Mouse (Mus musculus): ENCODE data around the gene Eno1. TPM values are rescaled to one million over a fixed set of nuclear protein-coding genes. Genes with fewer than 3 reads are reported as not detected.

The Eno1 gene
- total and polyA plus RNA-seq, 3 experiments, result 254 to 5,492 (median 737) TPM

- TF ChIP-seq ETS1 (IDR thresholded peaks at IDR 0.05; ENCODE audit: low read depth, low read length) (no peak), MYC (IDR thresholded peaks at IDR 0.05; ENCODE audit: low read depth, low read length) (no peak), CHD1 (IDR thresholded peaks at IDR 0.05; ENCODE audit: low read depth, low read length) (no peak), GATA1 (IDR thresholded peaks at IDR 0.05; ENCODE audit: low read depth, low read length) (no peak), EP300 (IDR thresholded peaks at IDR 0.05; ENCODE audit: low read depth in 1 of 2, low read length in 2 of 2) (no peak), NELFE (IDR thresholded peaks at IDR 0.05; ENCODE audit: low read depth, low read length) (peak; percentile 21; the same call in 1 of the 2 replicates), CHD2 (IDR thresholded peaks at IDR 0.05; ENCODE audit: low read length) (no peak), POLR2A (IDR thresholded peaks at IDR 0.05; ENCODE audit: control insufficient read depth in 1 of 2, insufficient read depth in 1 of 2, low read depth in 1 of 2, low read length in 2 of 2, poor library complexity in 1 of 2) (no peak), ELF1 (IDR thresholded peaks at IDR 0.05; ENCODE audit: low read depth, low read length) (no peak), KAT2A (conservative IDR thresholded peaks at IDR 0.05; ENCODE audit: low read depth, low read length) (no peak), TAL1 (IDR thresholded peaks at IDR 0.05; ENCODE audit: low read length) (no peak), MYB (IDR thresholded peaks at IDR 0.05; ENCODE audit: low read depth, low read length) (no peak), E2F4 (IDR thresholded peaks at IDR 0.05; ENCODE audit: borderline replicate concordance, low read depth, low read length) (0 out of 2 replicates have a peak, but pooled peaks have one; percentile 35), BHLHE40 (IDR thresholded peaks at IDR 0.05; ENCODE audit: borderline replicate concordance, low read depth, low read length) (no peak), ZNF384 (IDR thresholded peaks at IDR 0.05; ENCODE audit: low read depth, low read length) (peak; percentile 39; the same call in 1 of the 2 replicates), GABPA (IDR thresholded peaks at IDR 0.05; ENCODE audit: low read depth, low read length) (no peak)
Observed at GRCm38 (mm10) chr4:150213910-150214309, 22.6 kb upstream of the Eno1 start (continued).

DNA sequence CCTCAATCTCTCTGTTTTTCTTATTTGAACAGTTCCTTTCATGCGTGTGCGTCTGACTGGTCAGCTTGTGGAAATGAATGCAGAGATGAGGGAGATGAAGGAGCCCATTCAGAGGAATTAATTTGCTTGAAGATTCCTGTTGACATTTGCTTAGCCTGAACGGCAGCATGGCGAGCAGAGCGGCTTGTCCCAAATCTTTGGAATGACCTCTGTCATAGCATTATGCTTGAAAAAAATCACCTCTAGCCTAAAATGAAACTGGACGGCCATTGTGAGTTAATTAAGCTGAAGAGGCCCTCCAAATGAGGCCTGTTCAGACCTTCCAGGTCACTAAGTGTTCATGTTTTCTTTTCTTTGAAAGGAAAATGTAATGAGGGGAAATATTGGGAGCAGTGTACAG is 20.1 kb upstream of the Eno1 start:
- DNase-seq (ENCODE audit: low read depth, low spot score), result no peak
- no peak overlapping the region for H3K9ac ChIP-seq (ENCODE audit: control insufficient read depth, low read depth, low read length, poor library complexity, severe bottlenecking)
- TF ChIP-seq USF1 (IDR thresholded peaks at IDR 0.05; ENCODE audit: low read depth, low read length), result no peak
- no peak for TF ChIP-seq USF2 (IDR thresholded peaks at IDR 0.05; ENCODE audit: borderline replicate concordance in 1 of 2, insufficient read depth in 1 of 2, low read depth in 1 of 2, low read length in 2 of 2)
- no peak for TF ChIP-seq SIN3A (IDR thresholded peaks at IDR 0.05; ENCODE audit: low read length)
- TF ChIP-seq CHD2 (IDR thresholded peaks at IDR 0.05; ENCODE audit: low read length), result no peak
- no peak for TF ChIP-seq MYC (IDR thresholded peaks at IDR 0.05; ENCODE audit: low read depth, low read length)
- TF ChIP-seq CTCF (IDR thresholded peaks at IDR 0.05 in 2 of 3, conservative IDR thresholded peaks at IDR 0.05 in 1 of 3; ENCODE audit: control insufficient read depth in 1 of 3, insufficient read depth in 1 of 3, low read depth in 2 of 3, low read length in 3 of 3, poor library complexity in 1 of 3, severe bottlenecking in 1 of 3), result no peak
- TF ChIP-seq E2F4 (IDR thresholded peaks at IDR 0.05; ENCODE audit: borderline replicate concordance, low read depth, low read length), result no peak
- no peak for TF ChIP-seq NELFE (IDR thresholded peaks at IDR 0.05; ENCODE audit: low read depth, low read length)
- no peak for TF ChIP-seq ELF1 (IDR thresholded peaks at IDR 0.05; ENCODE audit: low read depth, low read length)
- TF ChIP-seq KAT2A (conservative IDR thresholded peaks at IDR 0.05; ENCODE audit: low read depth, low read length), result no peak
- no peak for TF ChIP-seq POLR2AphosphoS2 (IDR thresholded peaks at IDR 0.05; ENCODE audit: low read length)
- no peak for TF ChIP-seq ETS1 (IDR thresholded peaks at IDR 0.05; ENCODE audit: low read depth, low read length)
- TF ChIP-seq MAX (IDR thresholded peaks at IDR 0.05; ENCODE audit: low read length), result no peak
- TF ChIP-seq BHLHE40 (IDR thresholded peaks at IDR 0.05; ENCODE audit: borderline replicate concordance, low read depth, low read length), result no peak
- no peaks in the 10 kb centered on the region for H3K9me3 ChIP-seq (replicated peaks; ENCODE audit: insufficient read depth, low read length)
- H3K27ac ChIP-seq (ENCODE audit: control insufficient read depth, low read depth, low read length), result no peak overlapping the region
- no peak overlapping the region for H3K4me3 ChIP-seq (ENCODE audit: control insufficient read depth in 1 of 2, insufficient read depth in 1 of 2, low read depth in 2 of 2, low read length in 2 of 2)
- H3K4me1 ChIP-seq (ENCODE audit: control insufficient read depth in 1 of 2, insufficient read depth in 2 of 2, low read length in 2 of 2), result peaks cover 11 to 20% of the 10 kb centered on the region in 2 experiments
- no peaks in the 10 kb centered on the region; the same call in 1 of the 2 replicates for H3K79me2 ChIP-seq (ENCODE audit: control insufficient read depth, insufficient read depth, low read length, poor library complexity)
- no peaks in the 10 kb centered on the region for H3K27me3 ChIP-seq (ENCODE audit: control insufficient read depth in 1 of 2, insufficient read depth in 2 of 2, low read length in 2 of 2)
- no peaks in the 10 kb centered on the region; a peak in 1 of 4 replicates for H3K36me3 ChIP-seq (ENCODE audit: control insufficient read depth in 1 of 2, insufficient read depth in 2 of 2, low read length in 2 of 2)

All from MEL (cell line).